Mouse (Mus musculus) testis, adult 2 months (tissue): ENCODE results near the gene Triobp. TPM values are rescaled to one million over a fixed set of nuclear protein-coding genes. Genes with fewer than 3 reads are reported as not detected.

ENCODE experiments used
- H3K27ac ChIP-seq: fragments of 200-500 bp; 2 replicates; pipeline ENCODE4 v1.5.1; 2012; ENCODE audit warnings: low read depth, low read length; ENCODE audit not compliant: control insufficient read depth, insufficient read depth
- H3K27me3 ChIP-seq: fragments of 200-500 bp; 2 replicates; pipeline ENCODE4 v1.6.1; 2012; ENCODE audit warnings: mild to moderate bottlenecking, low read length, moderate library complexity; ENCODE audit not compliant: control insufficient read depth, insufficient read depth
- H3K36me3 ChIP-seq: fragments of 200-500 bp; 2 replicates; pipeline ENCODE4 v1.6.1; 2012; ENCODE audit warnings: mild to moderate bottlenecking, low read length; ENCODE audit not compliant: control insufficient read depth, insufficient read depth
- H3K4me1 ChIP-seq: fragments of 200-500 bp; 2 replicates; pipeline ENCODE4 v1.6.1; 2012; ENCODE audit warnings: low read length; ENCODE audit not compliant: control insufficient read depth, insufficient read depth
- H3K4me3 ChIP-seq: fragments of 200-500 bp; 2 replicates; pipeline ENCODE4 v1.5.1; 2012; ENCODE audit warnings: low read depth, mild to moderate bottlenecking, low read length, moderate library complexity, mixed read lengths; ENCODE audit not compliant: control insufficient read depth
- CTCF ChIP-seq: fragments of 200-500 bp; IDR thresholded peaks from 2 replicates; pipeline ENCODE4 v1.5.1; 2012; ENCODE audit warnings: low read depth, mild to moderate bottlenecking, inconsistent platforms, low read length, moderate library complexity; ENCODE audit not compliant: control insufficient read depth, insufficient read depth, insufficient replicate concordance
- POLR2A ChIP-seq: fragments of 200-500 bp; IDR thresholded peaks from 2 replicates; pipeline ENCODE4 v1.6.1; 2012; ENCODE audit warnings: low read depth, mild to moderate bottlenecking, inconsistent platforms, low read length, moderate library complexity; ENCODE audit not compliant: control insufficient read depth
- polyA plus RNA-seq: library from polyadenylated mRNA; depleted of rRNA; stranded (reverse); fragments of >200 nt; gene quantifications from 2 replicates; pipeline ENCODE4 v1.2.3, GENCODE M21; 2012; rRNA removed

The Triobp gene
- polyA plus RNA-seq: 19.4 and 22.6 TPM in 2 replicates

GRCm38 (mm10) chr15:78947657-78948056 lies at the start of gene Triobp:
Gene Triobp (plus strand): TSS chr15:78947724.
- TF ChIP-seq POLR2A (no peak), CTCF (no peak)
- Histone ChIP-seq H3K27me3 (no peaks in the 10 kb centered on the region), H3K27ac (no peak within 1 kb of the TSS), H3K4me1 (peaks cover 4% of the 10 kb centered on the region), H3K4me3 (peak within 1 kb of the TSS; percentile 41), H3K36me3 (no peaks in the 10 kb centered on the region)

- H3K27ac ChIP-seq: no peak overlapping the region
- H3K4me3 ChIP-seq: no peak overlapping the region
- no peaks in the 10 kb centered on the region; the same call in 1 of the 2 replicates for H3K36me3 ChIP-seq
- peaks cover 16% of the 10 kb centered on the region for H3K4me1 ChIP-seq
- no peaks in the 10 kb centered on the region for H3K27me3 ChIP-seq
- TF ChIP-seq POLR2A (no peak), CTCF (no peak)
These were observed 49.0 kb upstream of the Triobp start for GRCm38 (mm10) chr15:78898507-78899001.

GRCm38 (mm10) chr15:78899409-78899739 lies 48.1 kb upstream of the Triobp start, which contains the start of gene Gm49510:
Gene Gm49510 (plus strand): TSS chr15:78899667.
- Histone ChIP-seq H3K36me3 (no peaks in the 10 kb centered on the region; the same call in 1 of the 2 replicates), H3K27me3 (no peaks in the 10 kb centered on the region), H3K27ac (peak within 1 kb of the TSS; percentile 26; the same call in 1 of the 2 replicates), H3K4me1 (peaks cover 11% of the 10 kb centered on the region), H3K4me3 (peak within 1 kb of the TSS; percentile 64)
- TF ChIP-seq POLR2A: no peak
- TF ChIP-seq CTCF: no peak

- Histone ChIP-seq H3K4me3 (peak within 1 kb of the TSS; percentile 64), H3K27me3 (no peaks in the 10 kb centered on the region), H3K27ac (peak within 1 kb of the TSS; percentile 26; the same call in 1 of the 2 replicates), H3K36me3 (no peaks in the 10 kb centered on the region), H3K4me1 (peaks cover 9% of the 10 kb centered on the region)
- no peak for TF ChIP-seq CTCF
- TF ChIP-seq POLR2A: no peak
These were observed 47.6 kb upstream of the Triobp start, which contains the start of gene Sh3bp1 for GRCm38 (mm10) chr15:78899740-78900584. Gene Sh3bp1 (plus strand): TSS chr15:78899768.

- no peaks in the 10 kb centered on the region for H3K27me3 ChIP-seq
- no peak overlapping the region for H3K4me3 ChIP-seq
- H3K27ac ChIP-seq: no peak overlapping the region
- H3K36me3 ChIP-seq: no peaks in the 10 kb centered on the region
- peaks cover 9% of the 10 kb centered on the region for H3K4me1 ChIP-seq
- TF ChIP-seq POLR2A (no peak), CTCF (no peak)
These were observed 46.7 kb upstream of the Triobp start for GRCm38 (mm10) chr15:78900585-78901421.

GRCm38 (mm10) chr15:78901422-78901789 lies 46.1 kb upstream of the Triobp start:
- Histone ChIP-seq H3K27ac (no peak overlapping the region), H3K36me3 (no peaks in the 10 kb centered on the region), H3K27me3 (no peaks in the 10 kb centered on the region), H3K4me1 (peaks cover 9% of the 10 kb centered on the region), H3K4me3 (no peak overlapping the region)
- TF ChIP-seq CTCF: no peak; the same call in 1 of the 2 replicates

GRCm38 (mm10) chr15:78903243-78903642 lies 44.3 kb upstream of the Triobp start:
- Histone ChIP-seq H3K27me3 (no peaks in the 10 kb centered on the region), H3K27ac (no peak overlapping the region), H3K36me3 (no peaks in the 10 kb centered on the region), H3K4me3 (no peak overlapping the region), H3K4me1 (peaks cover 9% of the 10 kb centered on the region)
- peak; percentile 83 for TF ChIP-seq CTCF
- no peak for TF ChIP-seq POLR2A
